In the genomic region with DNA sequence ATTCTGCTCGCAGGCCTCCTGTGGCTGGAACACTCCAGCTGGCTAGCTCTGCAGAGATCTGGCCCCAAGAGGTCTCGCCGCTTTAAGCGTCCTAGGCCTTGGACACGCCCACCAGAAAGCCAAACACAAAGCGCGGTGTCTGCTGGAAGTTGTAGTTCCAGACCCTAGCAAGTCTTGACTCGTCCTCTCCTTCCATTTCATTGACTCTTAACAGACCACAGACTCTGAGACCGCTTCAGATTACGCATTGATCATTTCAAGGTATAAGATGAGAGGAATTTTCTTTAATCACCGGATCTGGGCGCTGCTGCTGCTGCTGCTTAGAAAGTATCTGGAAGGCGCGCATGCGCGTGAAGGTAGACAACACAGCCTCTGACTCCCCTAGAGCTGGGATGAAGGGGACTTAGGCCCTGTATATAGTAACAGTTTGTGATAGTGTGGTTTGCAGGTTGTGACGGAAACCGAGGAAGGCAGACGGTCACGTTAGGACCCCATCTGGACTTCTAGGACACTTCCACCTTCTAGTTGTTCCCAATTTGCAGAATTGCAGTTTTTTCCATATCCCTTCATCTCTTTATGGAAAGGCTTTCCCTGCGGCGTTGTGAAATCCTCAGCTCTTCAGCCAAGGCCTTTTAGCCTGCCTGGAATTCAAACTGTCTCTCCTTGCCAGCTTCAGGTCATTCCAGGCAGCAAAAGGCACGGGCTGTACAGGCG, we compare ENCODE assay signal across 8 mouse cellular contexts. TPM values are rescaled to one million over a fixed set of nuclear protein-coding genes. Genes with fewer than 3 reads are reported as not detected.
DNase-seq lines count a peak whose midpoint lies in the region; ATAC-seq and TF ChIP-seq lines count a peak whose summit lies in the region.

No protein-coding gene starts in this region.

- H3K4me2 ChIP-seq in heart, embryonic 11.5 days = peak overlapping the region; percentile 60
- peak overlapping the region; percentile 61 for H3K4me2 ChIP-seq in kidney, embryonic 15.5 days
- H3K4me2 ChIP-seq in limb, embryonic 15.5 days = peak overlapping the region; percentile 42
- peak overlapping the region; percentile 49 for H3K4me2 ChIP-seq in midbrain, postnatal 0 days (ENCODE audit: low read depth, low read length, poor library complexity, severe bottlenecking)

- peak overlapping the region; percentile 32 for H3ac ChIP-seq in C2C12 (ENCODE audit: control insufficient read depth, insufficient read length, low read depth)

- no peaks in the 10 kb centered on the region for H3K79me2 ChIP-seq in C2C12 (ENCODE audit: control insufficient read depth, insufficient read depth)

- H3K27me3 ChIP-seq in C2C12 (ENCODE audit: control insufficient read depth, insufficient read depth, insufficient read length) = no peaks in the 10 kb centered on the region
- H3K27me3 ChIP-seq in heart, embryonic 11.5 days (ENCODE audit: control insufficient read depth, insufficient read depth, low read length) = no peaks in the 10 kb centered on the region
- no peaks in the 10 kb centered on the region for H3K27me3 ChIP-seq in kidney, embryonic 15.5 days
- no peaks in the 10 kb centered on the region for H3K27me3 ChIP-seq in limb, embryonic 15.5 days
- H3K27me3 ChIP-seq in midbrain, postnatal 0 days (ENCODE audit: insufficient read depth, low read length) = no peaks in the 10 kb centered on the region

- WGBS in heart, embryonic 11.5 days (ENCODE audit: insufficient replicate concordance) = 15% methylated on average over 24 of the region's 24 CpGs
- WGBS in kidney, embryonic 15.5 days = 17% methylated on average over 24 of the region's 24 CpGs
- 14% methylated on average over 24 of the region's 24 CpGs for WGBS in limb, embryonic 15.5 days
- whole genome bisulfite sequencing in midbrain, postnatal 0 days = 10% methylated on average over 24 of the region's 24 CpGs

- ATAC-seq in erythroid progenitor cell, adult 5-6 weeks (replicated peaks; ENCODE audit: low FRiP score, poor library complexity, severe bottlenecking) = peak; percentile 90
- ATAC-seq in heart, embryonic 11.5 days (replicated peaks; ENCODE audit: insufficient number of reproducible peaks, low FRiP score, low TSS enrichment) = peak; percentile 88
- ATAC-seq in kidney, embryonic 15.5 days (replicated peaks; ENCODE audit: low FRiP score) = peak; percentile 98
- ATAC-seq in limb, embryonic 15.5 days (ENCODE audit: insufficient number of reproducible peaks, low FRiP score, low TSS enrichment, low read depth) = peak; percentile 90
- peak; percentile 97 for ATAC-seq in midbrain, postnatal 0 days (ENCODE audit: low FRiP score)

- no peaks in the 10 kb centered on the region for H3K36me3 ChIP-seq in C2C12 (ENCODE audit: control insufficient read depth, insufficient read depth)
- H3K36me3 ChIP-seq in heart, embryonic 11.5 days (ENCODE audit: control insufficient read depth, insufficient read depth, low read length) = no peaks in the 10 kb centered on the region
- H3K36me3 ChIP-seq in kidney, embryonic 15.5 days = no peaks in the 10 kb centered on the region
- no peaks in the 10 kb centered on the region for H3K36me3 ChIP-seq in limb, embryonic 15.5 days
- no peaks in the 10 kb centered on the region for H3K36me3 ChIP-seq in midbrain, postnatal 0 days (ENCODE audit: insufficient read depth, low read length)

- peaks cover 10% of the 10 kb centered on the region for H3K4me1 ChIP-seq in brown adipose tissue, adult 24 weeks (ENCODE audit: control insufficient read depth, insufficient read depth, insufficient read length, low read length)
- H3K4me1 ChIP-seq in heart, embryonic 11.5 days (ENCODE audit: control insufficient read depth, insufficient read depth, low read length) = peaks cover 5% of the 10 kb centered on the region; the same call in 1 of the 2 replicates
- H3K4me1 ChIP-seq in kidney, embryonic 15.5 days = peaks cover 5% of the 10 kb centered on the region
- H3K4me1 ChIP-seq in limb, embryonic 15.5 days = peaks cover 10% of the 10 kb centered on the region
- H3K4me1 ChIP-seq in midbrain, postnatal 0 days (ENCODE audit: insufficient read depth, low read length) = peaks cover 9% of the 10 kb centered on the region; the same call in 1 of the 2 replicates

- no peak overlapping the region for H3K4me3 ChIP-seq in C2C12 (ENCODE audit: insufficient read depth, poor library complexity, severe bottlenecking)
- peak overlapping the region; percentile 60 for H3K4me3 ChIP-seq in brown adipose tissue, adult 24 weeks (ENCODE audit: insufficient read depth, low read depth, low read length)
- peak overlapping the region; percentile 50 for H3K4me3 ChIP-seq in heart, embryonic 11.5 days (ENCODE audit: low read depth, low read length)
- H3K4me3 ChIP-seq in kidney, embryonic 15.5 days (replicated peaks) = peak overlapping the region; percentile 49
- H3K4me3 ChIP-seq in limb, embryonic 15.5 days = peak overlapping the region; percentile 45
- peak overlapping the region; percentile 40 for H3K4me3 ChIP-seq in midbrain, postnatal 0 days (ENCODE audit: low read depth, low read length)

- no peaks in the 10 kb centered on the region for H3K9me3 ChIP-seq in heart, embryonic 11.5 days (replicated peaks; ENCODE audit: control insufficient read depth, low read length)
- H3K9me3 ChIP-seq in kidney, embryonic 15.5 days (replicated peaks) = no peaks in the 10 kb centered on the region
- H3K9me3 ChIP-seq in limb, embryonic 15.5 days = no peaks in the 10 kb centered on the region
- no peaks in the 10 kb centered on the region for H3K9me3 ChIP-seq in midbrain, postnatal 0 days (ENCODE audit: low read length)

- DNase-seq in midbrain, postnatal 0 days (ENCODE audit: low spot score) = peak; percentile 97
- peak; percentile 49 to 88 for DNase-seq in spleen, postnatal 10 days (ENCODE audit: low spot score in 2 of 2)

- TF ChIP-seq CTCF in C2C12 (IDR thresholded peaks at IDR 0.05; ENCODE audit: control insufficient read depth, insufficient read depth, insufficient read length) = no peak
- TF ChIP-seq CTCF in midbrain, postnatal 0 days (IDR thresholded peaks at IDR 0.05) = peak; percentile 27; the same call in 1 of the 2 replicates

- peak overlapping the region; percentile 56 for H3K27ac ChIP-seq in brown adipose tissue, adult 24 weeks (replicated peaks; ENCODE audit: low read depth, low read length)
- H3K27ac ChIP-seq in heart, embryonic 11.5 days (ENCODE audit: low read depth, low read length) = no peak overlapping the region
- 0 out of 2 replicates have a peak overlapping the region, but pooled peaks have one; percentile 3 for H3K27ac ChIP-seq in kidney, embryonic 15.5 days
- H3K27ac ChIP-seq in limb, embryonic 15.5 days = peak overlapping the region; percentile 59
- peak overlapping the region; percentile 71 for H3K27ac ChIP-seq in midbrain, postnatal 0 days (ENCODE audit: low read depth, low read length)

- no peaks in the 10 kb centered on the region for H3K79me3 ChIP-seq in C2C12 (ENCODE audit: low read depth)

- 0 out of 2 replicates have a peak overlapping the region, but pooled peaks have one; percentile 39 for H3K9ac ChIP-seq in heart, embryonic 11.5 days (ENCODE audit: low read depth, low read length)
- no peak overlapping the region; the same call in 1 of the 2 replicates for H3K9ac ChIP-seq in kidney, embryonic 15.5 days
- H3K9ac ChIP-seq in limb, embryonic 15.5 days = 0 out of 2 replicates have a peak overlapping the region, but pooled peaks have one; percentile 11
- H3K9ac ChIP-seq in midbrain, postnatal 0 days (replicated peaks; ENCODE audit: low read length, poor library complexity, severe bottlenecking) = 0 out of 2 replicates have a peak overlapping the region, but pooled peaks have one; percentile 46

TF ChIP-seq in C2C12, 6 proteins besides CTCF, POLR2A, EP300 and RAD21:
- TF ChIP-seq MYOG (IDR thresholded peaks at IDR 0.05; ENCODE audit: control insufficient read depth, extremely low read depth, insufficient read length) (no peak), CEBPB (IDR thresholded peaks at IDR 0.05; ENCODE audit: low read depth) (no peak), MYOD1 (IDR thresholded peaks at IDR 0.05; ENCODE audit: control insufficient read depth, insufficient read length, low read depth) (no peak), MAX (IDR thresholded peaks at IDR 0.05) (no peak), USF1 (IDR thresholded peaks at IDR 0.05; ENCODE audit: low read depth) (no peak), FOSL1 (IDR thresholded peaks at IDR 0.05; ENCODE audit: insufficient read depth, low read length, poor library complexity, severe bottlenecking) (no peak)

RNA-seq across cellular contexts. Expression of a gene that starts 36.5 kb away (rescaled TPM):
- 0.07 TPM for polyA plus RNA-seq in C2C12 (2012; fragmentation: generic; extraction: Trizol)
- polyA plus RNA-seq in brown adipose tissue, adult 24 weeks (2012; ENCODE audit: insufficient read depth, insufficient read length, missing spikeins) = 21.5 and 22.3 TPM in 2 replicates
- total RNA-seq in erythroid progenitor cell, adult 5-6 weeks (2015; ENCODE audit: low replicate concordance) = 1.3 and 3.2 TPM in 2 replicates
- total RNA-seq in erythroid progenitor cell, adult 5-6 weeks (2017; ENCODE audit: low replicate concordance) = 2.8 and 4.5 TPM in 2 replicates
- 2.5 and 2.8 TPM in 2 replicates for polyA plus RNA-seq in heart, embryonic 11.5 days (2014; fragmentation: Nextera tagmentation; extraction: Ambion mirVana)
- polyA plus RNA-seq in kidney, embryonic 15.5 days (2015; fragmentation: Nextera tagmentation; extraction: Ambion mirVana) = 3.8 and 4.4 TPM in 2 replicates
- polyA plus RNA-seq in limb, embryonic 15.5 days (2015; fragmentation: Nextera tagmentation; extraction: Ambion mirVana) = 6.7 and 8.3 TPM in 2 replicates
- 49.2 and 63.5 TPM in 2 replicates for total RNA-seq in midbrain, postnatal 0 days (2014; rRNA removed)
- 8.0 and 8.6 TPM in 2 replicates for polyA plus RNA-seq in midbrain, postnatal 0 days (2015; fragmentation: Nextera tagmentation; extraction: Ambion mirVana)
